Mouse (Mus musculus) frontal cortex, adult 2 months (tissue): ENCODE measurements around the gene Tinagl1. TPM values are rescaled to one million over a fixed set of nuclear protein-coding genes. Genes with fewer than 3 reads are reported as not detected.

Experiments
- DNase-seq, 2 experiments: peaks; one replicate each; pipeline ENCODE4 v3.0.0; 2022; ENCODE audit warnings: low spot score in 1 of 2; ENCODE audit errors: extremely low spot score in 1 of 2
- polyA plus RNA-seq: library from polyadenylated mRNA; depleted of rRNA; stranded (reverse); fragments of >200 nt; gene quantifications from 2 replicates; pipeline ENCODE4 v1.2.3, GENCODE M21; 2012; rRNA removed

Gene Tinagl1
- 12.1 and 14.4 TPM in 2 replicates for polyA plus RNA-seq

- DNase-seq: no peak
These were observed at the start of gene Tinagl1 for GRCm38 (mm10) chr4:130175072-130175711. Tinagl1 (minus strand) TSS chr4:130175122.

- peak in 1 of 2 experiments; percentile 16 for DNase-seq
These were observed 49.1 kb upstream of the Tinagl1 start for GRCm38 (mm10) chr4:130224071-130224470.

GRCm38 (mm10) chr4:130222179-130222578 lies 47.3 kb upstream of the Tinagl1 start, which contains the start of gene Gm853:
Gm853 (minus strand) TSS chr4:130222401.
- DNase-seq: no peak

GRCm38 (mm10) chr4:130220176-130220575 lies 45.3 kb upstream of the Tinagl1 start:
- no peak for DNase-seq

GRCm38 (mm10) chr4:130215392-130215791 lies 40.5 kb upstream of the Tinagl1 start:
- no peak for DNase-seq

- DNase-seq: no peak
These were observed 38.9 kb upstream of the Tinagl1 start for GRCm38 (mm10) chr4:130213857-130214256.

- DNase-seq: no peak
These were observed 38.3 kb upstream of the Tinagl1 start for GRCm38 (mm10) chr4:130213197-130213596.

- no peak for DNase-seq
These were observed 37.5 kb upstream of the Tinagl1 start for GRCm38 (mm10) chr4:130212421-130212820.

GRCm38 (mm10) chr4:130211870-130212269 lies 36.9 kb upstream of the Tinagl1 start:
- no peak for DNase-seq

- DNase-seq: peak; percentile 64 to 96
These were observed 24.1 kb upstream of the Tinagl1 start for GRCm38 (mm10) chr4:130198694-130199670.

GRCm38 (mm10) chr4:130196542-130196941 lies 21.6 kb upstream of the Tinagl1 start:
- DNase-seq: no peak

GRCm38 (mm10) chr4:130195924-130196323 lies 21.0 kb upstream of the Tinagl1 start:
- no peak for DNase-seq

- DNase-seq: no peak
These were observed 17.3 kb upstream of the Tinagl1 start for GRCm38 (mm10) chr4:130192266-130192665.

GRCm38 (mm10) chr4:130189606-130190005 lies 14.7 kb upstream of the Tinagl1 start:
- no peak for DNase-seq

- DNase-seq: peak; percentile 41 to 93
These were observed 13.9 kb upstream of the Tinagl1 start for GRCm38 (mm10) chr4:130188806-130189297.

GRCm38 (mm10) chr4:130186891-130187290 lies 12.0 kb upstream of the Tinagl1 start:
- peak in 1 of 2 experiments; percentile 16 for DNase-seq

- no peak for DNase-seq
These were observed 11.5 kb upstream of the Tinagl1 start for GRCm38 (mm10) chr4:130186450-130186849.

- DNase-seq: no peak
These were observed 9.0 kb upstream of the Tinagl1 start for GRCm38 (mm10) chr4:130183879-130184278.

GRCm38 (mm10) chr4:130183023-130183422 lies 8.1 kb upstream of the Tinagl1 start:
- no peak for DNase-seq

- DNase-seq: no peak
These were observed 7.0 kb upstream of the Tinagl1 start for GRCm38 (mm10) chr4:130181886-130182285.

- no peak for DNase-seq
These were observed 6.1 kb upstream of the Tinagl1 start for GRCm38 (mm10) chr4:130180909-130181602.
